Mouse (Mus musculus) bone marrow macrophage, adult 2 months (primary cell): Measurements from ENCODE around the gene 4930579F01Rik.

Experiments used
- CTCF ChIP-seq: IDR thresholded peaks from 2 replicates; pipeline ENCODE4 v1.5.1; 2012; ENCODE audit warnings: low read depth, mild to moderate bottlenecking, low read length, moderate library complexity
- POLR2A ChIP-seq: IDR thresholded peaks from 2 replicates; pipeline ENCODE4 v1.6.1; 2012; ENCODE audit warnings: mild to moderate bottlenecking, low read depth, low read length, borderline replicate concordance

DNA sequence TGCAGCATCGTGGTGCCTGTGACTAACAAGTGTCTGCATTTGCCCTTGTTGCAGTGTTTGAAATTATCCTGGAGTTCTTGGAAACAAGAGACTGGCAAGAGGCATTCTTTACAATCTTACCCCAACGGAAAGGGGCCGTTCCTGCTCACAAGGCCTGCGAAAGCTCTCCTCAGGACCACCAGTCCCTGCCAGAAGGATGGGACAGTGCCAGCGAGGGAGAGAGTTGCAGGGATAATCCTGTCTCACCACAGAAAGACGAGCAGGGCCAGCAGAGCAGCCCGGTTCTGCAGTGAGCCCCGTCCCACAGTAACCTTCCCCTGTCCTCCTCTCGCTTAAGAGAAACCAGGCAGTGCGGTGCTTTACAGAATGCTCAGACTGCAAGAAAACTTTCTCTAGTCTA is 37.0 kb downstream of the 4930579F01Rik start:
- no peak for TF ChIP-seq CTCF
- no peak for TF ChIP-seq POLR2A
